Mouse (Mus musculus) lung, adult 2 months (tissue): ENCODE data around the gene Cited4.

Experiments
- CTCF ChIP-seq: fragments of 200-500 bp; IDR thresholded peaks from 2 replicates; pipeline ENCODE4 v1.5.1; 2011; ENCODE audit warnings: mild to moderate bottlenecking, low read length, control low read depth; ENCODE audit not compliant: insufficient read depth
- POLR2A ChIP-seq: fragments of 200-500 bp; IDR thresholded peaks from 2 replicates; pipeline ENCODE4 v1.6.1; 2011; ENCODE audit warnings: low read depth, mild to moderate bottlenecking, control low read depth, low read length, borderline replicate concordance; ENCODE audit errors: extremely low read depth

DNA sequence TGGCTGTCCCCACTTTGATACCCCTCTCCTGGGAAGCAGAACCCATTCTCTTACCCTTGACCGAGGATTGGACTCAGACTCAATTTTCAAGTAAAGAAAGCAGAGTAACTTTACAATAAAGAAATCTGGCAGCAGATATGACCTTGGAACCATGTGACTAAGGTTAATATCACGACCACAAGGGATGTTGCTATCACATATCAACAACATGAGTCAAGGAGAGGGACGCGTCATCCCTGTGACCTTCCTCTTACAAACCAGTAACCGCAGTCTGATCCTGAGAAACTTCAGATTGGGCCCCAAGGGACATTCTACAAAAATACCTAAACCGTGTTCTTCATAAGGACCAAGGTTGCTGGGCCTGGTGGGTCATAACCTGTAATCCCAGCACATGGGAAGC is 38.6 kb upstream of the Cited4 start:
- TF ChIP-seq POLR2A (no peak), CTCF (no peak)
